Mouse (Mus musculus): ENCODE measurements around the gene Palm. TPM values are rescaled to one million over a fixed set of nuclear protein-coding genes. Genes with fewer than 3 reads are reported as not detected.

Gene Palm
- polyA plus RNA-seq, 1 experiment from 2014 or later: 29.6 TPM

- H3K27ac ChIP-seq (ENCODE audit: low read length): peak overlapping the region; percentile 99
- ATAC-seq (no peak), DNase-seq (ENCODE audit: low spot score) (peak; percentile 91)
- peak overlapping the region; percentile 78 for H3K9ac ChIP-seq (replicated peaks; ENCODE audit: low read depth)
- no peaks in the 10 kb centered on the region for H3K9me3 ChIP-seq (ENCODE audit: low read length)
- peak; percentile 52; the same call in 1 of the 2 replicates for TF ChIP-seq EP300 (IDR thresholded peaks at IDR 0.05)
- peak; percentile 5; the same call in 1 of the 2 replicates for TF ChIP-seq CTCF (IDR thresholded peaks at IDR 0.05)
- H3K4me3 ChIP-seq (ENCODE audit: low read depth, low read length): peak overlapping the region; percentile 71; the same call in 1 of the 2 replicates
- H3K36me3 ChIP-seq (ENCODE audit: insufficient read depth, low read length): peaks cover 31% of the 10 kb centered on the region
- 0% methylated on average over 4 of the region's 4 CpGs for WGBS
- peak overlapping the region; percentile 89 for H3K4me2 ChIP-seq (replicated peaks; ENCODE audit: low read depth, low read length)
- peaks cover 36% of the 10 kb centered on the region for H3K4me1 ChIP-seq (ENCODE audit: insufficient read depth, low read depth, low read length)
- H3K27me3 ChIP-seq (replicated peaks; ENCODE audit: insufficient read depth, low read length): no peaks in the 10 kb centered on the region
Observed at GRCm38 (mm10) chr10:79857452-79857811, 64.1 kb downstream of the Palm start.

DNA sequence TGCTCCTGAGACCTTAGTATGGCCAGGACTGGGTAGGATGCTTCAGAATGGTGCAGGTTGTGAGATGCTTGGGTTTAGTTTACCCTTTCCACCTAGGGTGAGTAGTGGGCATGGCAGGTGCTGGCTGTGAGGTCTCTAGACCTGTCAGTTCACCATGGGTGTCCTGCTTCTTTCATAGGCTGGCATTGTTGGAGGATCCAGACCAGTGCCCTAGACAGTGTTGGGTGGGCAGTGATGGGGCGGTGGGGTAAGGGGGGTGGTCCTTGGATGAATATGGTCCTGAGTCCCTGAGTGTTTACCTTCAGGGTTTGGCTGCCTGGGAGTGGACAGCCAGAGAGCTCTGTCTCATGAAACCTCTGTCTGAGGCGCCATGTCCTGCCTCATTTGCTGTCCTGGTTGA is 64.5 kb downstream of the Palm start:
- Histone ChIP-seq H3K9ac (replicated peaks; ENCODE audit: low read depth) (no peak overlapping the region), H3K36me3 (ENCODE audit: insufficient read depth, low read length) (peaks cover 36% of the 10 kb centered on the region), H3K9me3 (ENCODE audit: low read length) (no peaks in the 10 kb centered on the region), H3K4me1 (ENCODE audit: insufficient read depth, low read depth, low read length) (peaks cover 32% of the 10 kb centered on the region), H3K4me3 (ENCODE audit: low read depth, low read length) (peak overlapping the region; percentile 71; the same call in 1 of the 2 replicates), H3K27ac (ENCODE audit: low read length) (peak overlapping the region; percentile 47; the same call in 1 of the 2 replicates), H3K4me2 (replicated peaks; ENCODE audit: low read depth, low read length) (peak overlapping the region; percentile 89), H3K27me3 (replicated peaks; ENCODE audit: insufficient read depth, low read length) (no peaks in the 10 kb centered on the region)
- ATAC-seq (no peak), DNase-seq (ENCODE audit: low spot score) (no peak)
- WGBS: 44% methylated on average over 2 of the region's 2 CpGs
- TF ChIP-seq EP300 (IDR thresholded peaks at IDR 0.05) (no peak), CTCF (IDR thresholded peaks at IDR 0.05) (no peak)

DNA sequence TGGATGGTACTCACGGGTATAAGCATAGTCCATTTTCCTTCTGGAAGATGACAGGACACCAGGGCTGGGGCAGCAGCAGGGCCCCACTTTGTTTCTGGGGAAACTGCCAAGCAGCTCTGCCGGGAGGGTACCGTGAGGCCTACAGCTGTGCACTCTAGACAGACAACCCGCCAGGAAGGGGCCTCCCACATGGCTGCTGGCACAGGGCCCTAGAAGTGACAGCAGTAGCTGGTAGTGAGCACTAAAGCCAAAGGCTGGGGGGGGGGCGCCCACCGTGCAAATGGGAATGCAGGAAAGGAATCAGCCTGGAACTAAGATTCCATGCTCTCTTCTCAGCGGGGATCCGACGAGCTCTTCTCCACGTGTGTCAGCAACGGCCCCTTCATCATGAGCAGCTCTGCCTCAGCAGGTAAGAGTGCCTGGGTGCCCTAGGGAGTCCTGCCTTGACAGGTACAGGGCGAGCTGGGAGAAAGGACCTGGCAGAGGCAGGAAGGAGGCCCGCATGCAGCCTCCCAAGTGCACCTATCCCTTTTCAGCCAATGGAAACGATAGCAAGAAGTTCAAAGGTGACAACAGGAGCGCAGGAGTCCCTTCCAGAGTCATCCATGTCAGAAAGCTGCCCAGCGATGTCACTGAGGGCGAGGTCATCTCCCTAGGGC is 65.2 kb downstream of the Palm start:
- WGBS: 33% methylated on average over 16 of the region's 17 CpGs
- ATAC-seq: no peak
- DNase-seq (ENCODE audit: low spot score): peak; percentile 77

GRCm38 (mm10) chr10:79859116-79859515 is 65.7 kb downstream of the Palm start:
- Histone ChIP-seq H3K27me3 (replicated peaks; ENCODE audit: insufficient read depth, low read length) (no peaks in the 10 kb centered on the region), H3K36me3 (ENCODE audit: insufficient read depth, low read length) (peaks cover 42% of the 10 kb centered on the region), H3K27ac (ENCODE audit: low read length) (no peak overlapping the region), H3K4me3 (ENCODE audit: low read depth, low read length) (no peak overlapping the region), H3K4me2 (replicated peaks; ENCODE audit: low read depth, low read length) (no peak overlapping the region), H3K9ac (replicated peaks; ENCODE audit: low read depth) (no peak overlapping the region), H3K9me3 (ENCODE audit: low read length) (no peaks in the 10 kb centered on the region), H3K4me1 (ENCODE audit: insufficient read depth, low read depth, low read length) (peaks cover 23% of the 10 kb centered on the region)
- DNase-seq (ENCODE audit: low spot score) (no peak), ATAC-seq (no peak)
- WGBS: 56% methylated on average over 11 of the region's 11 CpGs
- no peak for TF ChIP-seq CTCF (IDR thresholded peaks at IDR 0.05)
- no peak for TF ChIP-seq EP300 (IDR thresholded peaks at IDR 0.05)

More for the DNA sequence above, 65.2 kb downstream of the Palm start:
- TF ChIP-seq EP300 (IDR thresholded peaks at IDR 0.05) (0 out of 2 replicates have a peak, but pooled peaks have one; percentile 10), CTCF (IDR thresholded peaks at IDR 0.05) (no peak)
- Histone ChIP-seq H3K9me3 (ENCODE audit: low read length) (no peaks in the 10 kb centered on the region), H3K4me3 (ENCODE audit: low read depth, low read length) (no peak overlapping the region), H3K27ac (ENCODE audit: low read length) (peak overlapping the region; percentile 47; the same call in 1 of the 2 replicates), H3K4me2 (replicated peaks; ENCODE audit: low read depth, low read length) (peak overlapping the region; percentile 89), H3K9ac (replicated peaks; ENCODE audit: low read depth) (no peak overlapping the region), H3K36me3 (ENCODE audit: insufficient read depth, low read length) (peaks cover 42% of the 10 kb centered on the region), H3K27me3 (replicated peaks; ENCODE audit: insufficient read depth, low read length) (no peaks in the 10 kb centered on the region), H3K4me1 (ENCODE audit: insufficient read depth, low read depth, low read length) (peaks cover 27% of the 10 kb centered on the region)

GRCm38 (mm10) chr10:79860079-79860911 is 66.9 kb downstream of the Palm start:
- ATAC-seq (no peak), DNase-seq (ENCODE audit: low spot score) (no peak)
- WGBS: 90% methylated on average over 26 of the region's 26 CpGs
- H3K4me1 ChIP-seq (ENCODE audit: insufficient read depth, low read depth, low read length): peaks cover 23% of the 10 kb centered on the region
- H3K36me3 ChIP-seq (ENCODE audit: insufficient read depth, low read length): peaks cover 42% of the 10 kb centered on the region
- H3K4me2 ChIP-seq (replicated peaks; ENCODE audit: low read depth, low read length): no peak overlapping the region
- TF ChIP-seq EP300 (IDR thresholded peaks at IDR 0.05) (no peak), CTCF (IDR thresholded peaks at IDR 0.05) (no peak)
- H3K27ac ChIP-seq (ENCODE audit: low read length): no peak overlapping the region
- no peaks in the 10 kb centered on the region for H3K27me3 ChIP-seq (replicated peaks; ENCODE audit: insufficient read depth, low read length)
- no peak overlapping the region for H3K9ac ChIP-seq (replicated peaks; ENCODE audit: low read depth)
- H3K4me3 ChIP-seq (ENCODE audit: low read depth, low read length): no peak overlapping the region
- no peaks in the 10 kb centered on the region for H3K9me3 ChIP-seq (ENCODE audit: low read length)

All from lung, postnatal 0 days (tissue).